Mouse (Mus musculus) liver, embryonic 12.5 days (tissue): ENCODE measurements around the gene Mlh1. TPM values are rescaled to one million over a fixed set of nuclear protein-coding genes. Genes with fewer than 3 reads are reported as not detected.

Experiments
- ATAC-seq: fragments of 200-750 bp; cut with Nextera tagmentation; 2 replicates; pipeline ENCODE4 v1.8.0; 2017; ENCODE audit warnings: moderate number of reproducible peaks, mild to moderate bottlenecking, moderate library complexity
- H3K27ac ChIP-seq: fragments of 300-500 bp; sonication (generic); 2 replicates; pipeline ENCODE4 v1.5.1; 2016; ENCODE audit warnings: mild to moderate bottlenecking
- H3K27me3 ChIP-seq: fragments of 300-500 bp; sonication (generic); replicated peaks from 2 replicates; pipeline ENCODE4 v1.6.1; 2016; ENCODE audit warnings: mild to moderate bottlenecking, moderate library complexity
- H3K36me3 ChIP-seq: fragments of 300-500 bp; sonication (generic); 2 replicates; pipeline ENCODE4 v1.6.1; 2016; ENCODE audit warnings: mild to moderate bottlenecking, moderate library complexity
- H3K4me1 ChIP-seq: fragments of 300-500 bp; sonication (generic); 2 replicates; pipeline ENCODE4 v1.6.1; 2016
- H3K4me2 ChIP-seq: fragments of 300-500 bp; sonication (generic); 2 replicates; pipeline ENCODE4 v1.6.1; 2016; ENCODE audit warnings: mild to moderate bottlenecking, moderate library complexity
- H3K4me3 ChIP-seq: fragments of 300-500 bp; sonication (generic); 2 replicates; pipeline ENCODE4 v1.5.1; 2016; ENCODE audit warnings: mild to moderate bottlenecking, moderate library complexity
- H3K9ac ChIP-seq: fragments of 300-500 bp; sonication (generic); 2 replicates; pipeline ENCODE4 v1.6.1; 2016; ENCODE audit warnings: mild to moderate bottlenecking, moderate library complexity
- H3K9me3 ChIP-seq: fragments of 300-500 bp; sonication (generic); replicated peaks from 2 replicates; pipeline ENCODE4 v1.6.1; 2016; ENCODE audit warnings: mild to moderate bottlenecking, moderate library complexity
- WGBS: fragments of 180-500 bp; shearing (Covaris S2); methylation state at CpG from one replicate; pipeline ENCODE4 v1.1.7; 2016; ENCODE audit not compliant: insufficient replicate concordance; 5-methylcytosine and 5-hydroxymethylcytosine counted together
- polyA plus RNA-seq: library from polyadenylated mRNA; unstranded; fragments of >200 nt; fragmentation: Nextera tagmentation; extraction: Ambion mirVana; gene quantifications from 2 replicates; pipeline ENCODE4 v1.2.1, GENCODE M21; 2016

Mlh1 gene
- polyA plus RNA-seq, 1 experiment from 2014 or later: 35.8 TPM

DNA sequence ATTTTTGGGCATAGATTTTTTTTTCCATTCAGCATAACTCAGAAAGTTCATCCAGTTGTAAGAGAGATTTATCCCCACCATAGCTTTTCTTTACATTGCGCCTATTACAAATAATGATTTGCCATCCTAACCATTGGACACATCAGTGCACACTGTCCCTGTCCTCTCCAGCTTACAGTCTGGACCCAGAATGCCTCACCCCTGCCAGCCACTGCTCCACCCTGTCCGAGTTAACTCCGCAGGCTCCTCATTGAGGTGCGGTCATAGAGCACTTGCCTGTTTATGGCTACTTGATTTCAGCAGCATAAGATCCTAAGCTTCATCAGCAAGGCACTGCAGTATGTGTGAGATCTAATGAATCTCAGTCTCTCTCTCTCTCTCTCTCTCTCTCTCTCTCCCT, 61.2 kb downstream of the Mlh1 start:
- peaks cover 11% of the 10 kb centered on the region; the same call in 1 of the 2 replicates for H3K4me1 ChIP-seq
- H3K4me2 ChIP-seq: no peak overlapping the region
- no peaks in the 10 kb centered on the region for H3K9me3 ChIP-seq
- no peak overlapping the region for H3K9ac ChIP-seq
- H3K27me3 ChIP-seq: no peaks in the 10 kb centered on the region
- H3K36me3 ChIP-seq: peaks cover 36% of the 10 kb centered on the region
- H3K4me3 ChIP-seq: no peak overlapping the region
- no peak for ATAC-seq
- no peak overlapping the region for H3K27ac ChIP-seq
- WGBS: 76% methylated on average over 4 of the region's 4 CpGs

DNA sequence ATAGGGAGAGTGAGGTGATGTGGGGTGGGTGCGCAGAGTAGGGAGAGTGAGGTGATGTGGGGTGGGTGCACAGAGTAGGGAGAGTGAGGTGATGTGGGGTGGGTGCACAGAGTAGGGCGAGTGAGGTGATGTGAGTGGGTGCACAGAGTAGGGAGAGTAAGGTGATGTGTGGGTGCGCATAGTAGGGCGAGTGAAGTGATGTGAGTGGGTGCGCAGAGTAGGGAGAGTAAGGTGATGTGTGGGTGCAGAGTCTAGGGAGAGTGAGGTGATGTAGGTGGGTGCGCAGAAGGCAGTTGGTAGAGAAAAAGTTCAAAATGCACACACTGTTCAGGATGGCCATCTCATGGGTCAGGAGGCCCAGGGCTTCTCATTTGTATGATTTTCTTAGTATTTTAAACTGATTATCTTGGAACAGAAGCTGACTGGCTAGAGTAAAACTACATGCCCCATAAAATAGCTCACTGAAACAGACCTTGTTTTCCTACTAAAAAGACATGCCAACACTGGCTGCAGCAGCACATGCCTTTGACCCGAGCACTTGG, 62.4 kb downstream of the Mlh1 start:
- peaks cover 24% of the 10 kb centered on the region for H3K36me3 ChIP-seq
- no peak overlapping the region for H3K9ac ChIP-seq
- H3K4me1 ChIP-seq: peaks cover 11% of the 10 kb centered on the region; the same call in 1 of the 2 replicates
- no peak overlapping the region for H3K27ac ChIP-seq
- no peak overlapping the region for H3K4me3 ChIP-seq
- ATAC-seq: no peak
- no peak overlapping the region for H3K4me2 ChIP-seq
- H3K27me3 ChIP-seq: no peaks in the 10 kb centered on the region
- WGBS: 87% methylated on average over 7 of the region's 7 CpGs
- no peaks in the 10 kb centered on the region for H3K9me3 ChIP-seq

DNA sequence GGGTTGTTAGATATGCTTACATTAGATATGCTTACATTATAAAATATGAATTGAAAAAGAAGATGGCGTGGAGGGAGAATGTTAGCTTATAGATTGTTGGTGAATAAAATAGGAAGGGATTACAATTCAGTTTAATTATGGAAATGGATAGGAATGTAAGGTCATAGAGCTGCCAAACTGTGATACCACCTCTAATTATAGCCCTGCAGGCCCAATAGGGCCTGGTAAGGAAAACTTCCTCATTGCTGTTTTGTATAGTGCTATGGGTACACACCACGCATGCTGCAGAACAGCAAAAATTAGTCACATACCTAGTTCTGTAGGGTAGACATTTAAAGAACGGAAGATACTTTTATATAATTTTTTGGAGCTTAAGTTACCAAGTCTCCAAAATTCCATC, 63.4 kb downstream of the Mlh1 start:
- H3K9me3 ChIP-seq: no peaks in the 10 kb centered on the region
- H3K4me2 ChIP-seq: no peak overlapping the region
- no peak overlapping the region for H3K4me3 ChIP-seq
- no peaks in the 10 kb centered on the region for H3K27me3 ChIP-seq
- 0 out of 2 replicates have a peak, but pooled peaks cover 6% of the 10 kb centered on the region for H3K4me1 ChIP-seq
- no peak for ATAC-seq
- 88% methylated on average over 3 of the region's 3 CpGs for WGBS
- peaks cover 25% of the 10 kb centered on the region for H3K36me3 ChIP-seq
- no peak overlapping the region for H3K9ac ChIP-seq
- no peak overlapping the region for H3K27ac ChIP-seq

DNA sequence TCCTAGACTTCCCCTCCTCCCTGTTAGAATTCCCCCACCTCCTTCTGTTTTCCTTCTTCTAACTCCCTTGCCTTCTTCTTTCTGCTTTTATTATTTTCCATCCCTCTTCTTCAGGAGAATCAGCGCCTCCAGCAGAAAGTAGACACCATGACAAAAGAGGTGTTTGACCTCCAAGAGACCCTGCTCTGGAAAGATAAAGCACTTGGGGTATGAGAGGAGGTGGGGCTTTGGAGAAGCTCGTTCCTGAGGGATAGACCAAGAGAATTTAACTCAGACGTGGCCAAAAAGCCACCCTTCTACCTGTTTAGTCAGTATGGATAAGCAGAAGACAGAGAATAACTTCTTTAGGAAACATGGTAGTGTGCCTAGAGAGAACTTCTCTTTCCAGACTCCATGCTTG, 63.9 kb downstream of the Mlh1 start:
- no peak overlapping the region for H3K27ac ChIP-seq
- no peak overlapping the region for H3K4me3 ChIP-seq
- 0 out of 2 replicates have a peak, but pooled peaks cover 2% of the 10 kb centered on the region for H3K4me1 ChIP-seq
- no peak for ATAC-seq
- H3K36me3 ChIP-seq: peaks cover 27% of the 10 kb centered on the region
- H3K27me3 ChIP-seq: no peaks in the 10 kb centered on the region
- no peak overlapping the region for H3K9ac ChIP-seq
- H3K9me3 ChIP-seq: no peaks in the 10 kb centered on the region
- no peak overlapping the region for H3K4me2 ChIP-seq
- WGBS: 62% methylated on average over 3 of the region's 3 CpGs

DNA sequence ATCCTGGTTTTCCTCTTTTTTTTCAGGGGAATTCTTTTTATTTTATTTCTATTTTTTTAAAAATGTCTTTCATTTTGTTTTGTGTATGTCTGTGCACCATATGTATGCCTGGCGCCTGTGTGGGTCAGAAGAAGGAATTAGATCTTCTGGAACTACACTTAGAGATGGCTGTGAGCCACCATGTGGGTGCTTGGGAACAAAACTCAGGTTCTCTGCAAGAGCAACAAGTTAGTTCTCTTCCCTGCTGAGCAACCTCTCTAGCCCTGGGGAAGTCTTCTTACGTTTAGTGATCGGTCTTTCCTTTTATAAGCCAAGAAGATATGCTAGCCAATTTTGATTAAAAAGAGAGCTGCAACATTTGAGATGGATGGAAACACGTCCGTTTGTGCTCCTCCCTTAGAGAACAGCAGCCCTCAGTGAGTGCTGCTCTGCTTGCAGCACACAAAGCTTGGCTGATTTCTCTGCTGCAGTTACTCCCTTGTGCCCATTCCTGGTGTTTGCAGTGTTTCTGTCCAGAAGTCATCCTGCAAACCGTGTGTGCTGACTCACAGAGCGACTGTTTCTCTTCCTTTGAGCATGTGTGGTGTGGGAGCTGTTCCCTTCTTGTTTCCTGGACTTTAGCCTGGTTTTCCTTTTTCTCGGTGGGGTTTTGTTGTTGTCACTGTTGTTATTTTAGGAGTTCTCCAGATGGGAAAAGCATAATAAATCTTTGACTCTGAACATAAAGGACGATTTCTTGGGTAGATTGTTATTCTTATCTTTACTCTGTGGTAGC, 66.8 kb downstream of the Mlh1 start:
- Histone ChIP-seq H3K36me3 (peaks cover 35% of the 10 kb centered on the region), H3K9ac (no peak overlapping the region), H3K9me3 (no peaks in the 10 kb centered on the region), H3K4me2 (no peak overlapping the region), H3K4me1 (0 out of 2 replicates have a peak, but pooled peaks cover under 1% of the 10 kb centered on the region), H3K27ac (no peak overlapping the region), H3K4me3 (no peak overlapping the region), H3K27me3 (no peaks in the 10 kb centered on the region)
- 67% methylated on average over 9 of the region's 9 CpGs for WGBS
- no peak for ATAC-seq

DNA sequence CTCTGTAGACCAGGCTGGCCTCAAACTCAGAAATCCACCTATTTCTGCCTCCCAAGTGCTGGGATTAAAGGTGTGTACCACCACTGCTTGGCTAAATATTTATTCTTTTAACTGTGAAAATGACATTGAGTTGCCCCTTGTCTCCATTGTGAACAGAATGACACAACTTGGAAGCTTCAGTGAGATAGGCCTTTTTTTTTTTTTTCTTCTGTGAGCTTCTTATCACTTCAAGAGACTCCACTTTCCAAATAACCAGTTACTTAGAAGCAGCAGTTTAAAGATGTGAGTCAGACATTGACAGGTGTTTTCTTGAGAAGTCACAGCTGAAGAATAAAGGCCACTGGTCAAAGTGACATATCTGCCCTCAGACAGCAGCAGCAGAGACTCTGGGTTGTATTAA, 71.4 kb downstream of the Mlh1 start:
- Histone ChIP-seq H3K27ac (no peak overlapping the region), H3K36me3 (peaks cover 14% of the 10 kb centered on the region), H3K4me2 (no peak overlapping the region), H3K27me3 (no peaks in the 10 kb centered on the region), H3K4me1 (peaks cover 12% of the 10 kb centered on the region), H3K9ac (no peak overlapping the region), H3K4me3 (no peak overlapping the region), H3K9me3 (no peaks in the 10 kb centered on the region)
- ATAC-seq: no peak

DNA sequence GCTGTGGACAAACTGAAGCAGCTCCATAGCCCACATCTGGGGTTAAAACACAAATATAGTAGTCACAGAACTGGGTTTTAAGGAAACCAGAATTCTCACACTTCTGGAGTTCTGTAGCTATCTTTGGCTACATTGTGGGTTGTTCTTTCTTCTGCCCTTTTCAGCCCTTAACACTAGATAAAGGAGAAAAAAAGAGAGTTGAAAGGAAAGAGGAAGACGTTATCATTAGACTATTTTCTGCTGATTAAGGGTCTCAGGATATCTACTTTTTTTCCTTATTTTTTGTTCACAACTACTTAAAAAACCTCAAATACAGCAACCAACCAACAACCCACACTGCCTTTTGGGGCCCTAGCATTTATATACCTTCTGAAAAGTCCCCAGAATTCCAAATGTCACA, 73.3 kb downstream of the Mlh1 start:
- ATAC-seq: no peak
- 26% methylated on average over 1 of the region's 1 CpGs for WGBS
- no peaks in the 10 kb centered on the region for H3K9me3 ChIP-seq
- peaks cover 9% of the 10 kb centered on the region for H3K36me3 ChIP-seq
- H3K27ac ChIP-seq: no peak overlapping the region
- H3K4me2 ChIP-seq: no peak overlapping the region
- no peak overlapping the region for H3K4me3 ChIP-seq
- H3K27me3 ChIP-seq: no peaks in the 10 kb centered on the region
- H3K9ac ChIP-seq: no peak overlapping the region
- H3K4me1 ChIP-seq: peaks cover 12% of the 10 kb centered on the region

DNA sequence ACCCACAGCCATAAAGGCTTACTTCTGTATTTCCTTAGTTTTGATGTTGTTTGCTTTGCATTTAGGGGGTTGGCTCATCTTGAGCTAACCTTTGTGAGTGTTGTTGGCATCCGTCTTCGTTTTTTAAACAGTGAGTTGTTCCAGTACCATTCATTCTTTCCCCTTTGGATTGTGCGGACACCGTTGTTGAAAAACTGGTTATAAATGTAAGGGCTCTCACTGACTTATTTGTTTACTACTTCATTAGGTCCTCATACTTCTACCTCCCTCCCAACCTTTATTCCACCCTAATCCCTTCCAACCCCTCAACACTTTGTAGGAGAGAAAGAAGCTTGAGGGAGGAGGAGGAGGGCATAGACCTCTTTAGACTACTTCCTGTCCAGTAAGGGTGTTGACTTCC, 73.9 kb downstream of the Mlh1 start:
- no peak overlapping the region for H3K9ac ChIP-seq
- no peak overlapping the region for H3K27ac ChIP-seq
- no peak overlapping the region for H3K4me3 ChIP-seq
- ATAC-seq: no peak
- peaks cover 8% of the 10 kb centered on the region for H3K36me3 ChIP-seq
- no peaks in the 10 kb centered on the region for H3K9me3 ChIP-seq
- H3K4me1 ChIP-seq: peaks cover 12% of the 10 kb centered on the region
- WGBS: 83% methylated on average over 4 of the region's 4 CpGs
- no peaks in the 10 kb centered on the region for H3K27me3 ChIP-seq
- H3K4me2 ChIP-seq: no peak overlapping the region

DNA sequence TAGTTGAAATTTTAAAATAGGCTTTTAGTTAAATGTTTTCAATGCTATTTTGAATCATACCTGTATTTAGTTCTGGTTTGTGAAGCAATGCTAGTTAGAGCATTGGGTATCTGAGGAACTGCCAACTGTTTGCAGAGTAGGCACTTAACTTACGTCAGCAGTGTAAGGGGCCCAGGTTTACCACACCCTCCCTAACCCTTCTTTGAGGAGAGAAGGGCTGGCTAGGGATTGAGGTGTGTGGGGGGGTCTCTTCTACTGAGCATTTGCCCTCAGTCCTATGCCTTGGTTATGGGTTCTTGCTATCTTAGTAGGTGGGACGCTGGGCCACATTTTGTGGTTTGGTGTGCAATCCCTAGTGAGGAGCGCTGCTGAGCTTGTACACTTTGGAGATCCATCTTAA, 74.5 kb downstream of the Mlh1 start:
- WGBS: 51% methylated on average over 3 of the region's 3 CpGs
- Histone ChIP-seq H3K4me2 (no peak overlapping the region), H3K36me3 (peaks cover 8% of the 10 kb centered on the region), H3K9me3 (no peaks in the 10 kb centered on the region), H3K4me1 (peaks cover 12% of the 10 kb centered on the region), H3K4me3 (no peak overlapping the region), H3K27me3 (no peaks in the 10 kb centered on the region), H3K27ac (no peak overlapping the region), H3K9ac (no peak overlapping the region)
- ATAC-seq: no peak

DNA sequence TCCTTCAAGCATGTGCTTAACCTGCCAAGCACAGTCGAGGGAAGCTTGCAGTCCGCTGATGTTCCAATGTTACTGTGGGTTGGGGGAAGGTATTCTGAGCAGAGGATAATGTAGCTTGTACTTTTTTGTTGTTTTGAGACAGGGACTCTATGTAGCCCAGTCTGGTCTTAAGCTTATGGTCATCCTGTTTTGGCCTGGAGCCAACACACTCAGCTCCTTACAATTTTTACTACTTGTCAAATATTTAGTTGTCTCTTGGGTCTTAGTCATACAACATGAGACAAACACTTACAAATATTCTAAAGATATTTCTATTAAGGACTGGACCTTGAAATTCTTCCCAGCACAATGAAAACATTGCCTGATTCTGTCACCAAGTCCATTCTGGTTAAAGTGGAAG, 78.4 kb downstream of the Mlh1 start:
- WGBS: 74% methylated on average over 2 of the region's 2 CpGs
- no peak for ATAC-seq
- no peak overlapping the region for H3K9ac ChIP-seq

DNA sequence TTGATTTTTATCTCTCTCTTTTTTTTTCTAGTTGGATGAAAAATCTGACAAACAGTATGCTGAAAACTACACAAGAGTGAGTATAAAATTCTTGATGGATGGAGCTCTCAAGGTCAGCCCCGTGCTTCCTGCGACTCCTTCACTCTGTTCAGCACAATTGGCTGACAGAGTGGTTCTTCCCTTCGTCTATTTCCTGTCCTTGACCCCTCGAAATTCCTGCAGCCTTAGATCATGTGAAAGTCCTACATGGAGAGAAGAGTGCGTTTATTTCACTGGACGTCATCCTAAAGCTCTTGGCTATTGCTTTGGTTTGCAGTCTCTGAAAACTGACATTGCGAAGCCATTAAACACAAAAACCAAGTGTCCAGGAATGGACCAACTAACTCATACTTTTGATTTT, 82.9 kb downstream of the Mlh1 start:
- H3K4me3 ChIP-seq: no peak overlapping the region
- peaks cover 30% of the 10 kb centered on the region for H3K36me3 ChIP-seq
- H3K9me3 ChIP-seq: no peaks in the 10 kb centered on the region
- WGBS: 67% methylated on average over 7 of the region's 7 CpGs
- no peak overlapping the region for H3K27ac ChIP-seq
- ATAC-seq: no peak
- no peaks in the 10 kb centered on the region for H3K4me1 ChIP-seq
- H3K9ac ChIP-seq: no peak overlapping the region
- H3K27me3 ChIP-seq: no peaks in the 10 kb centered on the region
- no peak overlapping the region for H3K4me2 ChIP-seq

More for the DNA sequence above, 78.4 kb downstream of the Mlh1 start:
- H3K9me3 ChIP-seq: no peaks in the 10 kb centered on the region
- H3K27ac ChIP-seq: no peak overlapping the region
- peaks cover 30% of the 10 kb centered on the region for H3K36me3 ChIP-seq
- peaks cover 8% of the 10 kb centered on the region for H3K4me1 ChIP-seq
- H3K27me3 ChIP-seq: no peaks in the 10 kb centered on the region
- H3K4me2 ChIP-seq: no peak overlapping the region
- no peak overlapping the region for H3K4me3 ChIP-seq

DNA sequence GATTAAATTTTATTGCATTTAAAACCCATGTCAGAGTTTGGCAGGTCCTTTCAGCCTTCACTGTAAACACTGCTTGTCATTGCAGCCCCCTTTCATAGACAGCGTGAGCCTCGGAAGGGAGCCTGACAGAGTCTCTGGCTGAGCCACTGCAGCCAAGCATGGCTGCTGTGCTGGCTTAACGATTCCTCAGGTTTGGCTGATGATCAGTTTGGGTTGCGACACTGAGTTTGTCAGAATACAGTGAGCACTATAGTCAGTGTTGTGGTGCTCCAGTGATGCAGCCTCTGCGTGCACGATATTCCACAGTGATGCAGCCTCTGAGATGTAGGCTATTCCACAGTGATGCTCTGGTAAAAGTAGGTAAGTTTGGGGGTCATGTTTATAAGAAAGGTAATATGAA, 84.7 kb downstream of the Mlh1 start:
- Histone ChIP-seq H3K4me2 (no peak overlapping the region), H3K36me3 (peaks cover 26% of the 10 kb centered on the region), H3K27ac (no peak overlapping the region), H3K27me3 (no peaks in the 10 kb centered on the region), H3K9ac (no peak overlapping the region), H3K4me3 (no peak overlapping the region), H3K4me1 (0 out of 2 replicates have a peak, but pooled peaks cover 6% of the 10 kb centered on the region), H3K9me3 (no peaks in the 10 kb centered on the region)
- 85% methylated on average over 6 of the region's 6 CpGs for WGBS
- ATAC-seq: no peak
